Mouse (Mus musculus): ENCODE measurements around the gene Apoa4.

DNA sequence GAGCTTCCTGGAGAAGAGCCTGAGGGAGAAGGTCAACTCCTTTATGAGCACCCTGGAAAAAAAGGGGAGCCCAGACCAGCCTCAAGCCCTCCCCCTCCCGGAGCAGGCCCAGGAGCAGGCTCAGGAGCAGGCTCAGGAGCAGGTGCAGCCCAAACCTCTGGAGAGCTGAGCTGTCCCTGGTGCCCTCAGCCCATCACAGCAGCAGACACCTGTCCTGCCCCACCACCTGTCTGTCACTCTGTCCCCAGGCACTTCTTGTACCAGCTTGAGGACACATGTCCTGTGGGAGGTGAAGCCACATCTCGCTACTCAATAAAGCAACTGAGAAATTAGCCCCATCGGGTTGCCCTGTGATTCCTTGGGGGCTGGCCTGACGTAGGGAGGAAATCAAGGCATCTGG is 2.6 kb downstream of the Apoa4 start:
- TF ChIP-seq CTCF (IDR thresholded peaks at IDR 0.05) (no peak), EP300 (IDR thresholded peaks at IDR 0.05) (no peak)

All from lung, postnatal 0 days (tissue).